Mouse (Mus musculus) hindbrain, embryonic 15.5 days (tissue): ENCODE data around the gene H3f3b. TPM values are rescaled to one million over a fixed set of nuclear protein-coding genes. Genes with fewer than 3 reads are reported as not detected.
"Not testable (repeated sequence)": the region's sequence is repeated elsewhere in the genome, so short reads cannot be mapped to it uniquely, and the experiment has no call there.

Experiments used
- ATAC-seq: fragments of 200-750 bp; cut with Nextera tagmentation; 2 replicates; pipeline ENCODE4 v1.8.0; 2017; ENCODE audit warnings: low read depth, moderate number of reproducible peaks, moderate TSS enrichment; ENCODE audit not compliant: low FRiP score
- H3K27ac ChIP-seq: fragments of 300-500 bp; sonication (generic); replicated peaks from 2 replicates; pipeline ENCODE4 v1.5.1; 2015; ENCODE audit warnings: mild to moderate bottlenecking, inconsistent platforms
- H3K27me3 ChIP-seq: fragments of 300-500 bp; sonication (generic); 2 replicates; pipeline ENCODE4 v1.6.1; 2015; ENCODE audit warnings: control low read depth, inconsistent platforms
- H3K36me3 ChIP-seq: fragments of 300-500 bp; sonication (generic); 2 replicates; pipeline ENCODE4 v1.6.1; 2015; ENCODE audit warnings: control low read depth, inconsistent platforms
- H3K4me1 ChIP-seq: fragments of 300-500 bp; sonication (generic); replicated peaks from 2 replicates; pipeline ENCODE4 v1.6.1; 2015; ENCODE audit warnings: control low read depth, inconsistent platforms
- H3K4me2 ChIP-seq: fragments of 300-500 bp; sonication (generic); 2 replicates; pipeline ENCODE4 v1.6.1; 2015; ENCODE audit warnings: moderate library complexity, mild to moderate bottlenecking, inconsistent platforms
- H3K4me3 ChIP-seq: fragments of 300-500 bp; sonication (generic); 2 replicates; pipeline ENCODE4 v1.5.1; 2015; ENCODE audit warnings: mild to moderate bottlenecking, inconsistent platforms
- H3K9ac ChIP-seq: fragments of 300-500 bp; sonication (generic); 2 replicates; pipeline ENCODE4 v1.6.1; 2015; ENCODE audit warnings: inconsistent platforms
- H3K9me3 ChIP-seq: fragments of 300-500 bp; sonication (generic); 2 replicates; pipeline ENCODE4 v1.6.1; 2016; ENCODE audit warnings: control low read depth, inconsistent platforms
- WGBS: fragments of 180-500 bp; shearing (Covaris S2); methylation state at CpG from one replicate; pipeline ENCODE4 v1.1.7; 2015; 5-methylcytosine and 5-hydroxymethylcytosine counted together
- polyA plus RNA-seq: library from polyadenylated mRNA; unstranded; fragments of >200 nt; fragmentation: Nextera tagmentation; extraction: Ambion mirVana; gene quantifications from 2 replicates; pipeline ENCODE4 v1.2.1, GENCODE M21; 2015

H3f3b gene
- polyA plus RNA-seq, 1 experiment from 2014 or later = 1,686 TPM

DNA sequence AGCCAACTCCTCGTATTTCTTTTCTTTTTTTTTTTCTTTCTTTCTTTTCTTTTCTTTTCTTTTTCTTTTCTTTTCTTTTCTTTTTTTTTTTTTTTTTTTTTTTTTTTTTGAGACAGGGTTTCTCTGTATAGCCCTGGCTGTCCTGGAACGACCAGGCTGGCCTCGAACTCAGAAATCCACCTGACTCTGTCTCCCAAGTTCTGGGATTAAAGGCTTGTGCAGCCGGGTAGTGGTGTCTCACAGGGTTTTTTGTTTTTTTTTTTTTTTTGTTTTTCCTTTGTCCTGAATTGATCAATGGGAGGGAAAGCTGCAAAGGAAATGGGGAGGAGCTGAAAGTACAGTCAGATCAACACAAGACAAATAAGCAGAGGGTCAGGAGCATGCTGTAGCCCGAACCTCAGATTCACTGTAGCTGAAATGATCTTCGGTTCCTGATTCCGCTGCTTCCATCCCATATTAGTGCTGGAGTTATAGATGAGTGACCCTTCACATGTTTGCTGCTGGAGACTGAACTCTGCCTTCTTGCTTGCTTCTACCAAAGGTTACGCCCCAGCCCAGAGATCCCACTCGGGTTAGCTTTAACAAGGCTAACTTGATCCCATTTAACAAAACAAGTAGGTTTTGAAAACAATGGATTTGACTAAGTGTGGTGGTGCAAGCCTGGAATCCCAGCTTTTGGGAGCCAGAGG is 559 bp upstream of the H3f3b start:
- no peak overlapping the region for H3K4me3 ChIP-seq
- H3K9me3 ChIP-seq = no peaks in the 10 kb centered on the region
- H3K27ac ChIP-seq = no peak overlapping the region
- no peaks in the 10 kb centered on the region for H3K36me3 ChIP-seq
- H3K4me1 ChIP-seq = peaks cover 29% of the 10 kb centered on the region
- H3K9ac ChIP-seq = no peak overlapping the region
- no peaks in the 10 kb centered on the region for H3K27me3 ChIP-seq
- WGBS = 79% methylated on average over 9 of the region's 9 CpGs
- no peak for ATAC-seq
- no peak overlapping the region for H3K4me2 ChIP-seq

DNA sequence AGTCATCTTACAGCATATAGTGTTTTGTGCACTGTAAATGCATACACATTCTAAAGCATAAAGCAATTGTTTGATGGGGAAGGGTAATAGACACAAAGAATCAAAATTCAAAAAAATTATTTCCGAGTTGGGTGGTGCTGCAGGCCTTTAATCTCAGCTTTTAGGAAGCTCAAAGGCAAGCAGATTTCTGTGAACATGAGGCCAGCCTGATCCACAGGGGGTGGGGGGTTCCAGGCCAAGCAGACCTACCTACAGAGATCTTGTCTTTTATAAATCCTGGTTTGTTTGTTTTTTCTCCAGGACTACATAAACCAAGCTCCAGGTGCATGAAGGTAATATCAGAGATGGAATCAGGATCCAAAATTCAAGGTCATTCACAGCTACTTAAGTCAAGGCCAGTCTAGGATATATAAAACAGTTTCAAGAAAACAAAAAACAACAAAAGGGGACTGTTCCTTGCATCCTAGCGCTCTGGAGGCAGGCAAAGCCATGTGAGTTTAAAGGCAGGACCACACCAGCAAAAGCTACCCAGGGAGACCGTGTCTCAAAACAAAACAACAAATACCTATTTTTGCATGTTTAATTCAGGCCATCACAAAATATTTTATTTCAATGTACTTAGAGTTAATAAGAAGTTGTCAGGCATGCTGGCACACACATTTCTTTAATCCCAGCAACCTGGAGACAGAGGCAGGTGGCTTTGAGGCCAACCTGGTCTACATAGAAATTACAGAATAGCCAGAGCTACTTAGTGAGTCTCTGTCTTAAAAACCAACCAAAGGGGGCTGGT is 2.5 kb downstream of the H3f3b start:
- no peak for ATAC-seq
- 90% methylated on average over 3 of the region's 3 CpGs for WGBS

DNA sequence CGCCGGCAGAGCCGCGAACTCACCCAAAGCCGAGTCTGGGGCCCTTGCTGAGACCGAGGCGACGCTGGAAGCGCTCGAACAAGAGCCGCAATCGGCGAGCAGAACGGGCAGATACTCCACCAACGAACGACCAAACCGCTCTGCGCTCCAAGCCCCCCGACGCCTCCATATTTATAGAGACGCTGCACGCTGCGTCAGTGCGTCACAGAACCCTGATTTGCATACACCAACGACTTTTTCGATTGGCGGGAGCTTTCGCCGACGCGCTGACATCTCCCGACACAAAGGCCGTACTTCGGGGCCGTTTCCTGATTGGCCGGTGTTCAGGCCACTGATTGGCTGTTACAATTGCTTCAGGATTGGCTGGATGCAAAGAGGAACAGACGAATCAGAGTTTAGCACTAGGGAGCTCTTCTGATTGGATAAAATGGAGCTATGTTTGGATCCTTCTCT is 3.4 kb downstream of the H3f3b start:
- Histone ChIP-seq H3K4me3 (peak overlapping the region; percentile 100), H3K27ac (peak overlapping the region; percentile 100), H3K36me3 (peaks cover 19% of the 10 kb centered on the region), H3K9ac (peak overlapping the region; percentile 100), H3K27me3 (no peaks in the 10 kb centered on the region), H3K4me1 (peaks cover 27% of the 10 kb centered on the region), H3K9me3 (no peaks in the 10 kb centered on the region), H3K4me2 (peak overlapping the region; percentile 83; the same call in 1 of the 2 replicates)
- ATAC-seq = peak; percentile 97
- under 1% methylated on average over 37 of the region's 37 CpGs for WGBS

More for the DNA sequence above, 2.5 kb downstream of the H3f3b start:
- Histone ChIP-seq H3K9me3 (no peaks in the 10 kb centered on the region), H3K4me1 (peaks cover 26% of the 10 kb centered on the region), H3K36me3 (peaks cover 15% of the 10 kb centered on the region), H3K9ac (no peak overlapping the region), H3K27ac (peak overlapping the region; percentile 71), H3K27me3 (no peaks in the 10 kb centered on the region), H3K4me3 (no peak overlapping the region), H3K4me2 (no peak overlapping the region)

DNA sequence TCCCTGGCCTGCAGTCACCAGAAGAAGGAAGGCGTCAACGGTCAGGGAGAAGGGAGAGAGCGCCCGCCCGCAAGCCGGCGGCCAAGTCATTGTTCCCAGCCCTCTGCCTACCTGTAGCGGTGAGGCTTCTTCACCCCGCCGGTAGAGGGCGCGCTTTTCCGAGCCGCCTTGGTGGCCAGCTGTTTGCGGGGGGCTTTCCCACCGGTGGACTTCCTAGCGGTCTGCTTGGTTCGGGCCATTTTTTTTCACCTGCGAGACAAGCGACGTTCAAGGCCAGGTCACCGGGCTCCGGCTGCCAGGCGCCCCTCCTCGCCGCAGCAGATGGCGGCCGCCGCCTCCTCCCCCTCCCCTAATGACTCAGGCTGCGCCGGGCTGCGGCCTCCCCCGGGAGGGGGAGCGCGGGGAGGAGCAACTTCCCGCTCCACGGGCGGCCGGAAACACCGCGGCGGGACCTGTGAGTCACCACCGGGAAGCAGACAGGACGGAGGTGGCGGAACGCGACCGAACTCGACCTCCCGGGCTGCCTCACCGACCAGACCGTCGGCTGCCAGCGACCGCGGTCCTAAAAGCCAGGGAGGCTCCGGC is 3.9 kb downstream of the H3f3b start:
- H3K4me3 ChIP-seq = peak overlapping the region; percentile 100
- H3K36me3 ChIP-seq = peaks cover 19% of the 10 kb centered on the region
- H3K4me1 ChIP-seq = peaks cover 26% of the 10 kb centered on the region
- H3K9ac ChIP-seq = peak overlapping the region; percentile 100
- peak overlapping the region; percentile 83 for H3K4me2 ChIP-seq
- no peaks in the 10 kb centered on the region for H3K9me3 ChIP-seq
- WGBS = under 1% methylated on average over 55 of the region's 57 CpGs
- peak; percentile 60 for ATAC-seq
- peak overlapping the region; percentile 100 for H3K27ac ChIP-seq
- no peaks in the 10 kb centered on the region for H3K27me3 ChIP-seq

DNA sequence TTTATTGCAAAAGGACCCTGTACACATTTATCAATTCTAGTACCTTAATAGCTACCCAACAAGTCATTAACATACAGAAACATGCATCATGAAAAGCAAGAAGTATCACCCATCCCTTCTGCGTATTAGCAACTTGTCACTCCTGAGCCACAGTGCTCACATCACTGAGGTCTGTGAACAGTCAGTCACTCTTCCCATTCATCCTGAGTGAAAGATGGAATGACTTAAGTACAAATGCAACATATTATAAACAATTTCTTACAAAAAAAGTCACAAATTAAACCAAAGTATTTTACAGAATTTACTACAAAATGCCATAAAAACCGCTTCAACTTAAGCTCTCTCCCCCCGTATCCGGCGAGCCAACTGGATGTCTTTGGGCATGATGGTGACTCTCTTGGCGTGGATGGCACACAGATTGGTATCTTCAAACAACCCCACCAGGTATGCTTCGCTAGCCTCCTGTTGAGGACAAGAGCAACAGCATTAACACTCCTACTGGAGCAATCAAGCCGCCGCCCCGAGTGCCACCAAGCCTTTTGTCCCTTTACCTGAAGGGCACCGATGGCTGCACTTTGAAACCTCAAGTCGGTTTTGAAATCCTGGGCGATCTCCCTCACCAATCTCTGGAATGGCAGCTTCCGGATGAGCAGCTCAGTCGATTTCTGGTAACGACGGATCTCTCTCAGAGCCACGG is 4.5 kb downstream of the H3f3b start:
- H3K4me2 ChIP-seq = peak overlapping the region; percentile 83
- H3K4me1 ChIP-seq = peaks cover 26% of the 10 kb centered on the region
- not testable (repeated sequence) for H3K9me3 ChIP-seq, ATAC-seq, H3K27me3 ChIP-seq
- peaks cover 19% of the 10 kb centered on the region for H3K36me3 ChIP-seq
- peak overlapping the region; percentile 100 for H3K9ac ChIP-seq
- peak overlapping the region; percentile 100 for H3K27ac ChIP-seq
- 4% methylated on average over 18 of the region's 18 CpGs for WGBS
- H3K4me3 ChIP-seq = peak overlapping the region; percentile 100

DNA sequence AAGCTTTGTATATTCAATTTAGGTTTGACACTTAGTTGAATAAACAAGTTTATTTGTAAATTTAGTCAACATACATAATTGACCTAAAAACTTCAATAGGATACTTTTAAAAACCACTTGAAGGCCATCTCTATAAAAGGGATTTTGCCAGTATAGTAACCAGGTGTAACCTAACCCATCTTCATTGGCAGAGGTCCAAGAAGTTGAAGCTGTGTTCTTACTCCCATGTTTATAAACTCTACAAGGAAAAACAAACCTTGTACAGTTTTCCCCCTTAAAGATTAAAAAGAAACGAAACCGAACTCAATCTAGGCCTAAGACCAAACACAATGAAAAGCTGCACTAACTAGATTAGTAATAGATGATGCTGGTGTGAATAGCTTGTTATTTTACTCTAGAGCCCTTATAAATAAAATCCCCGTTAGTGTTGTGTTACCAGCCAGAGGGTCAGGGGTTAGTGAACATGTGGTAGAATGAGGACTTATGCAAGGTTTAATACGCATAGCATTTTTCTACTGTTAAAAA is 5.4 kb downstream of the H3f3b start:
- no peak overlapping the region for H3K27ac ChIP-seq

DNA sequence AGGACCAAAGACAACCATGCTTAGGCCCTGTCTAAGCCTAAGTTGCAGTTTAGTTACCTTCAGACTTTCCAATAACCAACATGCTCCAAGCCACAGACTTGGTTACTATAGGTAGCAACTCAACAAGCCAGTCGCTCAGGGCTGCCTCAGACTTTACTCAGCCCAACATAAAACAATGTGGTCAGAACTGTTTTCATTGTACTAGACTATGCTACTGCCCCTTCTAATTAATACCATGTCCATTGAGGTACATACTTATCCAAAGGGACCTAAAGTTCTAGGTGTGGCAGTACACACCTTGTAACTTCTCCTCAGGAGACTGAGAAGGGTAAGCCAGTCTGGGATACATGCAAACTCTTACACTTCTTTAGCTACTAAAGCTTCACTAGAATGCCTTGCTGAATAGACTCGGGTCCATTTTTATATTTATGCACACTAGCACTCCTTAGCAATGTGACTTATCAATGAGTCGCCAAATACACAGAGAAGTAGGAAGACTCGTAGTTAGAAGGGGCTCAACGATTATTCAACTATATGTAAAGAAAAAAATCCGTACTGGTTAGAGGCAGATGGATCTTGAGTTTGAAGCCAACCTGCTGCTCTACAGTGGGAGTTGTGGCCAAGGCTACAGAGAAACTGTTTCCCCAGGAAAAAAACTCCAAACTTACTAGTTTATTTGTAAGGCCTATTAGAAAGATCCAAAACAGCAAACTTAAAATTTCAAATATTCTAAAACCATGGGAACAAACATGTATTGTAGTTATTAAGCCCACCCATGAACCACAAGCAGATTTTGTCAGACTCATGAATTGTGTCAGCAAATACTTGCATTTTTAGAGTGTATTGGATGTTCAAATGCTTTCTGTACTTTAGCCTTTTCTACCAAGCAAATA is 6.2 kb downstream of the H3f3b start:
- H3K4me2 ChIP-seq = peak overlapping the region; percentile 83
- no peak overlapping the region; the same call in 1 of the 2 replicates for H3K9ac ChIP-seq
- 81% methylated on average over 6 of the region's 6 CpGs for WGBS
- H3K9me3 ChIP-seq = no peaks in the 10 kb centered on the region
- H3K4me1 ChIP-seq = peaks cover 26% of the 10 kb centered on the region
- peaks cover 19% of the 10 kb centered on the region for H3K36me3 ChIP-seq
- H3K27me3 ChIP-seq = no peaks in the 10 kb centered on the region
- ATAC-seq = no peak
- H3K4me3 ChIP-seq = peak overlapping the region; percentile 100
- H3K27ac ChIP-seq = no peak overlapping the region

More for the DNA sequence above, 5.4 kb downstream of the H3f3b start:
- Histone ChIP-seq H3K4me2 (peak overlapping the region; percentile 83), H3K4me3 (peak overlapping the region; percentile 100), H3K36me3 (peaks cover 19% of the 10 kb centered on the region), H3K4me1 (peaks cover 26% of the 10 kb centered on the region), H3K27me3 (no peaks in the 10 kb centered on the region), H3K9me3 (no peaks in the 10 kb centered on the region), H3K9ac (peak overlapping the region; percentile 26)
- 56% methylated on average over 4 of the region's 4 CpGs for WGBS
- no peak for ATAC-seq

DNA sequence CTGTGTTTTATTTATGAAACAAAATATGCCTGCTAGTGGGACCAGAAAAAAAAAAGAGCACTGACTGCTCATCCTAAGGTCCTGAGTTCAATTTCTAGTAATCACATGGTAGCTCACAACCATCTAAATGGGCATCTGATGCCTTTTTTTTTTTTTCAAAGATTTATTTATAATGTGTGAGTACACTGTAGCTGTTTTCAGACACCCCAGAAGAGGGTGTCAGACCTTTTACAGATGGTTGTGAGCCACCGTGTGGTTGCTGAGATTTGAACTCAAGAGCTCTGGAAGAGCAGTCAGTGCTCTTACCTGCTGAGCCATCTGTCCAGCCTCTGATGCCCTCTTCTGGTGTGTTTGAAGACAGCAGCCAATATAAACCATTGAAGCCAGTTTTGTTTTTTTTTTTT is 7.2 kb downstream of the H3f3b start:
- WGBS = 34% methylated on average over 1 of the region's 1 CpGs
- H3K27ac ChIP-seq = no peak overlapping the region
- no peaks in the 10 kb centered on the region for H3K27me3 ChIP-seq
- H3K4me3 ChIP-seq = no peak overlapping the region
- H3K4me2 ChIP-seq = no peak overlapping the region
- no peak overlapping the region for H3K9ac ChIP-seq
- H3K36me3 ChIP-seq = peaks cover 19% of the 10 kb centered on the region
- H3K4me1 ChIP-seq = peaks cover 26% of the 10 kb centered on the region
- H3K9me3 ChIP-seq = no peaks in the 10 kb centered on the region
- ATAC-seq = no peak

DNA sequence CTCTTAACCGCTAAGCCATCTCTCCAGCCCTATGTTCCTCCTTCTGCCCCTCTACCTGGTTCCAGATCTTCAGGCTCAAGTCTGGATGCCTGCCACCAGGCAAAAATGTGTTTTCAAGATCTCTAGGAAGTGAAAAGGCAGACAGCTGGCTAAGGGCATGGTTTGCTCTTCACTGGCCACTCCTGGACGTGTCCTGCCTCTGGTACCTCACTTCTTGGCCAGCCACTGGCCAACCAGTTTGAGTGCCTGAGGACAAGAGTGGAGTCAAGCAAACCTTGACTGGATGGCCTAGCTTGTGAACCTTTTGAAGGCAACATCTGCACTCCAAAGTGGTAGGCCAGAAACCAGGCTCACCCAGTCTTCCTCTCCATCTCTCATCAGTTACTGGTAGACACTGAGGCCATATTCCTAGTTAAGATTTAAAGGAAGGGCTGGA is 7.8 kb downstream of the H3f3b start:
- H3K9me3 ChIP-seq = no peaks in the 10 kb centered on the region
- H3K27ac ChIP-seq = no peak overlapping the region
- no peak overlapping the region for H3K9ac ChIP-seq
- no peak overlapping the region for H3K4me3 ChIP-seq
- peaks cover 19% of the 10 kb centered on the region for H3K36me3 ChIP-seq
- ATAC-seq = no peak
- H3K4me2 ChIP-seq = no peak overlapping the region
- 73% methylated on average over 2 of the region's 2 CpGs for WGBS
- peaks cover 24% of the 10 kb centered on the region for H3K4me1 ChIP-seq
- no peaks in the 10 kb centered on the region for H3K27me3 ChIP-seq

DNA sequence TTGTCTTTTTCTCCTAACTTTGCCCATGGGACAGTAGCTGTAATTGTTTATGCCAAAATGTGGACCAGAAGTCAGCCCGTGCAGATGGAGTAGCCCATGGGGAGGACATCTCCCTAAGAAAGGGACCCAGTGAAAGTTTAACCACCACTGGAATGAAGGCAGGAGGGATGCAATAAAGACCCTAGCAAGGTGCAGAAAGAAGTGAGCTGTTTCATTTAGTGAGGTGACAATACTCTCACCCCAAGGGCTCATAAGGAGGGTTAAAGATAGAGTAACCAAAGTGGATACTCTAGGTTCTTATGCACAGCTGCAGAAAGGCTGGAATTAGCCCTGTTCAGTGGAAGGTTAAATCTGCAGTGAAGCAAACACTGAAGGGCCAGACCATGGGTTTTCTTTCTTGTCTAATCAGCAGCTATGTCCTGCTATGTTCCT is 8.4 kb downstream of the H3f3b start:
- whole genome bisulfite sequencing = 35% methylated on average over 1 of the region's 1 CpGs
- Histone ChIP-seq H3K4me2 (no peak overlapping the region), H3K4me3 (no peak overlapping the region), H3K36me3 (peaks cover 19% of the 10 kb centered on the region), H3K27me3 (no peaks in the 10 kb centered on the region), H3K4me1 (peaks cover 24% of the 10 kb centered on the region), H3K9ac (no peak overlapping the region), H3K9me3 (no peaks in the 10 kb centered on the region), H3K27ac (0 out of 2 replicates have a peak overlapping the region, but pooled peaks have one; percentile 20)
- ATAC-seq = no peak
